Mouse (Mus musculus): ENCODE data around the gene Sec16b. TPM values are rescaled to one million over a fixed set of nuclear protein-coding genes. Genes with fewer than 3 reads are reported as not detected.

Sec16b gene
- polyA plus RNA-seq (2015; fragmentation: Nextera tagmentation; extraction: Ambion mirVana) = 1.8 and 2.2 TPM in 2 replicates

DNA sequence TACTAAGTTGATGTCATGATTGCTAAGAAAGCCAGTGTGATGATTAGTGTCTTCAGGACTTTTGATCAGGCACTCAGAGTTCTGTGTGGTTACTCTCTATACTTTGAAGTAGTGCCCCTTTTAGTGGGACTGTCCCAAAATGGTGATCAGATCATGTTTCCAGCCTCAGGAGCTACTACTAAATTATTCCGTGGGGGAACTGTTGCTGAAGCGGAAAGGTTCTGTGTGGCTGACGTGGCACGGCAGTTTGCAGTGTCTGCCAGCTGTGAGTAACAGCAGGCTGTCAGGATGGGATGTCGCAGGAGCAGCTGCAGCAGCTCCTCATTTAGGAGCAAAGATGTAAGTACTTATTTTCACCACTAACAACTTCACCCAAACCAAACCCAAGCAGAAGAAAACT is at the start of gene Sec16b:
TSS of gene Sec16b (plus strand) at position 207 of the 400 bp plus-strand sequence.
- Histone ChIP-seq H3K4me1 (replicated peaks; ENCODE audit: insufficient read depth, low read length) (no peaks in the 10 kb centered on the region), H3K27me3 (ENCODE audit: insufficient read depth, low read length) (no peaks in the 10 kb centered on the region), H3K4me2 (ENCODE audit: low read length) (peak within 1 kb of the TSS; percentile 8; the same call in 1 of the 2 replicates), H3K27ac (no peak within 1 kb of the TSS), H3K9me3 (replicated peaks; ENCODE audit: low read length) (no peaks in the 10 kb centered on the region), H3K4me3 (replicated peaks; ENCODE audit: low read depth, low read length) (no peak within 1 kb of the TSS), H3K9ac (ENCODE audit: low read depth, low read length) (no peak within 1 kb of the TSS), H3K36me3 (ENCODE audit: insufficient read depth, low read length) (no peaks in the 10 kb centered on the region)
- TF ChIP-seq CTCF (IDR thresholded peaks at IDR 0.05; ENCODE audit: low read depth) = no peak
- ATAC-seq (replicated peaks; ENCODE audit: low FRiP score, low read depth) (no peak), DNase-seq (ENCODE audit: low spot score) (peak; percentile 71)
- WGBS = 14% methylated on average over 5 of the region's 5 CpGs

DNA sequence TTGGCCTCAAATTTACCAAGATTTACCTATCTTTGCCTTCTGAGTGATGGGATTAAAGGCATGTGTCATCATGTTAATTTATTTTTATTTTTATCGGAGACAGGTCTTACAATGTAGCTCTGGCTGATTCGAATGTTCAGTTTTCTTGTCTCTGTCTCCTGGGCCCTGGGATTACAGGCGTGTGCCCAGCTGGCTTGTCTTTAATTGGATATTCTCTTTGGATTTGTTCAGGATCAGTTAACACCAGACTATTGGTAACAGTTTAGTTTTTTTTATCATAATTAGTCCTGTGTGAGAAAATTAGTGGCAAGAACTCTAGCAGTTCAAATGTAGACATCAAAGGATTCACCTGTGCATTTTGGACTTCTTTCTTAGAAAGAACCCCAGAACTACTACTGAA is 48.7 kb upstream of the Sec16b start:
- no peaks in the 10 kb centered on the region for H3K4me1 ChIP-seq (replicated peaks; ENCODE audit: insufficient read depth, low read length)
- H3K4me2 ChIP-seq (ENCODE audit: low read length) = no peak overlapping the region
- no peak overlapping the region for H3K27ac ChIP-seq
- ATAC-seq (replicated peaks; ENCODE audit: low FRiP score, low read depth) = no peak
- no peak overlapping the region for H3K9ac ChIP-seq (ENCODE audit: low read depth, low read length)
- no peak for DNase-seq (ENCODE audit: low spot score)
- H3K36me3 ChIP-seq (ENCODE audit: insufficient read depth, low read length) = no peaks in the 10 kb centered on the region
- H3K27me3 ChIP-seq (ENCODE audit: insufficient read depth, low read length) = no peaks in the 10 kb centered on the region
- WGBS = 81% methylated on average over 3 of the region's 3 CpGs
- no peak overlapping the region for H3K4me3 ChIP-seq (replicated peaks; ENCODE audit: low read depth, low read length)
- no peaks in the 10 kb centered on the region for H3K9me3 ChIP-seq (replicated peaks; ENCODE audit: low read length)
- TF ChIP-seq CTCF (IDR thresholded peaks at IDR 0.05; ENCODE audit: low read depth) = no peak

DNA sequence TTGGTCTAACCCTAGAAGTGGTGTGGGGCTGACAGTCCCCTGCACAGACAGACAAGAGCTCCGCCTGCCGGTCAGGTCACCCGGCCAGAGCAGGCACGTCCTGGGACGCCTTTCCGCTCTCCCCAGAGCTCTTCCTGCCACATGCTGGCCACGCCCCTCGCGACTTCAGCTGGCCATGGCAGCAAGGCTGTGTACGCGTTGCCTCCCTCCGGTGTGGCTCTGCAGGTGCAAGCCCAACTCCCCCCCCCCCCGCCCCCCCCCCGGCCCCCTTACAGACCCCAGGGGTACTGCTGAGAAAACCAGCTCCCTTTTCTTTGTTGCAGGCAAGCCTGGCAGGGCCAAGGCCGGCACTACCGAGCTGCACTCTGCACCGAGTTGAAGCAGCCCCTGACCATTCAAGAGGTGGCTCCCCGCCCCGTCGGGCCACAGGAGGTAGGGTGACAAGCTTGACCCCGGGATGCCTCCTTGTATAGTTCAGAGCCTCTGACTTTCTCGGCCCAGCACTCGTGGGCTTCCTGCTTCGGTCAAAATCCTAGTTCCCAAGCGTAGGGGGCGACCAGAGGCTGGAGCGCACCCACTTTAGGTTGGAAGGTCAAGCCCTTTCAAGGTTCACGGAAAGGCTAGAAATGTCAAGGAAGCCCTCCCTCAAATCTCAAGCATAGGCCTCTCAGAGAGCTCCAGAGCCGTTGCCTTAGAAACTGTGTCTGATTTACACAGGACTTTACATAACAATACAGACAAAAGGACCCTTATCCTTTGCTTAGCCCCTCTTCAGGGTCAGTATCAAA is 47.9 kb upstream of the Sec16b start, which contains the start of gene Cryzl2:
TSS of gene Cryzl2 (plus strand) at position 157 of the 788 bp plus-strand sequence.
- H3K4me1 ChIP-seq (replicated peaks; ENCODE audit: insufficient read depth, low read length) = no peaks in the 10 kb centered on the region
- WGBS = 6% methylated on average over 27 of the region's 29 CpGs

DNA sequence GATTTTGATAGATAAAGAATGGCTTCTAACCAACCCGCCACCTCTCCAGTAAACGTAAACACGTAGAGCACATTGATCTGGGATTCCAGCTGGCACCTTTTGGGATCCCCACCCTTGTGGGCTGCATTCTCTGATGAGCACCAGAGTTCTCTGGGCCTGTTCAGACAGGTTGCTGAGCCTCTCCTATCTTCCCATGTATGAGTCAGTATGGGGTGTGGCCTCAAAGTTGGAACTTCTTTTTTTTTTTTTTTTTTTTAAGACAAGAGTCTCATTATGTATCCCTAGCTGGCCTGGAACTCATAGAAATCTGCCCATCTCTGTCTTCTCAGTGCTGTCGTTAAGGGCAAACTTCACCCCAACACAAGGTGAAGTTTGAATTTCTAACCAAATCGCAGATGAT is 46.6 kb upstream of the Sec16b start:
- DNase-seq (ENCODE audit: low spot score) (no peak), ATAC-seq (replicated peaks; ENCODE audit: low FRiP score, low read depth) (no peak)
- no peaks in the 10 kb centered on the region for H3K9me3 ChIP-seq (replicated peaks; ENCODE audit: low read length)
- no peak overlapping the region for H3K4me3 ChIP-seq (replicated peaks; ENCODE audit: low read depth, low read length)
- no peaks in the 10 kb centered on the region for H3K36me3 ChIP-seq (ENCODE audit: insufficient read depth, low read length)
- no peaks in the 10 kb centered on the region for H3K4me1 ChIP-seq (replicated peaks; ENCODE audit: insufficient read depth, low read length)
- no peak overlapping the region for H3K4me2 ChIP-seq (ENCODE audit: low read length)
- no peaks in the 10 kb centered on the region for H3K27me3 ChIP-seq (ENCODE audit: insufficient read depth, low read length)
- no peak for TF ChIP-seq CTCF (IDR thresholded peaks at IDR 0.05; ENCODE audit: low read depth)
- 98% methylated on average over 5 of the region's 5 CpGs for WGBS
- no peak overlapping the region for H3K27ac ChIP-seq
- no peak overlapping the region for H3K9ac ChIP-seq (ENCODE audit: low read depth, low read length)

More for the DNA sequence above, 47.9 kb upstream of the Sec16b start, which contains the start of gene Cryzl2:
- DNase-seq (ENCODE audit: low spot score) (peak; percentile 94), ATAC-seq (replicated peaks; ENCODE audit: low FRiP score, low read depth) (peak; percentile 92)
- Histone ChIP-seq H3K36me3 (ENCODE audit: insufficient read depth, low read length) (no peaks in the 10 kb centered on the region), H3K9me3 (replicated peaks; ENCODE audit: low read length) (no peaks in the 10 kb centered on the region), H3K27me3 (ENCODE audit: insufficient read depth, low read length) (no peaks in the 10 kb centered on the region), H3K27ac (no peak within 1 kb of the TSS; the same call in 1 of the 2 replicates), H3K4me2 (ENCODE audit: low read length) (peak within 1 kb of the TSS; percentile 60), H3K4me3 (replicated peaks; ENCODE audit: low read depth, low read length) (peak within 1 kb of the TSS; percentile 33), H3K9ac (ENCODE audit: low read depth, low read length) (peak within 1 kb of the TSS; percentile 56; the same call in 1 of the 2 replicates)
- TF ChIP-seq CTCF (IDR thresholded peaks at IDR 0.05; ENCODE audit: low read depth) = peak; percentile 84

DNA sequence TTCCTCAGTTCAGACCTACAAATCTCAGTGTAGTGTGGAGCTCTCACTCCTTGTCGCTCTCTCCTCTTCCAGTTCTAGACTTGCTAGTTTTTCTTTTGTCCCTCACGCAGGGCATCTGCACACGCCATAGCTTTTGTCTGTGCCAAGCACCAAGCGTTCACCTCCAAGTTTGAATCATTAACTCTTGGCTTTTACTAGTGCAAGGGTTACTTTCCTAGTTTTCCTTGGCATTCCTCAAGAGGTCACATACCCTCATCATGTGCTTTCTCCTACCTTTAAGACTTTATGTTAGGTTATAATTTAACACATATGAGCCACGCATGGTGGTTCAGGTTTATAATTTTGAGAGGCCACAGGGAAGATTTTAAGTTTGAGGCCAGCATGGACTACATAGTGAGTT is 45.3 kb upstream of the Sec16b start:
- Histone ChIP-seq H3K4me2 (ENCODE audit: low read length) (no peak overlapping the region), H3K27me3 (ENCODE audit: insufficient read depth, low read length) (no peaks in the 10 kb centered on the region), H3K27ac (no peak overlapping the region), H3K9ac (ENCODE audit: low read depth, low read length) (no peak overlapping the region), H3K36me3 (ENCODE audit: insufficient read depth, low read length) (no peaks in the 10 kb centered on the region), H3K4me3 (replicated peaks; ENCODE audit: low read depth, low read length) (no peak overlapping the region), H3K4me1 (replicated peaks; ENCODE audit: insufficient read depth, low read length) (no peaks in the 10 kb centered on the region), H3K9me3 (replicated peaks; ENCODE audit: low read length) (no peaks in the 10 kb centered on the region)
- ATAC-seq (replicated peaks; ENCODE audit: low FRiP score, low read depth) (peak; percentile 33; the same call in 1 of the 2 replicates), DNase-seq (ENCODE audit: low spot score) (no peak)
- 85% methylated on average over 5 of the region's 5 CpGs for WGBS
- no peak for TF ChIP-seq CTCF (IDR thresholded peaks at IDR 0.05; ENCODE audit: low read depth)

DNA sequence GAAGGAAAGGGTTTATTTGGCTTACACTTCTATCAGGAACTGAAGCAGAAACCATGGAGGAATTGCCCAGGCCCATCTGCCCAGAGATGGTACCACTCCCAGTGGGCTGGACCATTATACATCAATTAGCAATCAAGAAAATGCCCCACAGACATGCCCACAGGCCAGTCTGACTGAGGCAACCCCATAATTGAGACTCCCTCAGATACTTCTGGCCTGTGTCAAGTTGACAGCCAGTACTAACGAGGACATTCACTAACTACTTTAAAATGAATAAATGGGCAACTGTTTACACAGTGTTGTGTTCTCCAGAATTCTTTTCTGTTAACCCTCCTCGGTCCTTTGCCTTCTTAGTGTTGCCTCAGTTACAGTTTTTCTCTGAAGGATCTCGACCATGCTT is 44.2 kb upstream of the Sec16b start:
- Histone ChIP-seq H3K9me3 (replicated peaks; ENCODE audit: low read length) (no peaks in the 10 kb centered on the region), H3K27me3 (ENCODE audit: insufficient read depth, low read length) (no peaks in the 10 kb centered on the region), H3K4me3 (replicated peaks; ENCODE audit: low read depth, low read length) (no peak overlapping the region), H3K4me1 (replicated peaks; ENCODE audit: insufficient read depth, low read length) (no peaks in the 10 kb centered on the region), H3K36me3 (ENCODE audit: insufficient read depth, low read length) (no peaks in the 10 kb centered on the region), H3K27ac (no peak overlapping the region), H3K4me2 (ENCODE audit: low read length) (no peak overlapping the region), H3K9ac (ENCODE audit: low read depth, low read length) (no peak overlapping the region)
- 61% methylated on average over 3 of the region's 3 CpGs for WGBS
- no peak for ATAC-seq (replicated peaks; ENCODE audit: low FRiP score, low read depth)
- no peak for DNase-seq (ENCODE audit: low spot score)
- no peak for TF ChIP-seq CTCF (IDR thresholded peaks at IDR 0.05; ENCODE audit: low read depth)

All from kidney, postnatal 0 days (tissue).